Mouse (Mus musculus): Measurements from ENCODE around the gene Rala.

- TF ChIP-seq POLR2A (IDR thresholded peaks at IDR 0.05; ENCODE audit: insufficient read length, low read depth) (no peak), CEBPB (IDR thresholded peaks at IDR 0.05; ENCODE audit: insufficient read depth, poor library complexity, severe bottlenecking) (no peak), USF1 (IDR thresholded peaks at IDR 0.05; ENCODE audit: low read depth) (no peak), TCF12 (IDR thresholded peaks at IDR 0.05; ENCODE audit: insufficient read depth, poor library complexity, severe bottlenecking) (no peak), REST (IDR thresholded peaks at IDR 0.05; ENCODE audit: insufficient read depth, insufficient read length) (no peak), POLR2AphosphoS2 (IDR thresholded peaks at IDR 0.05; ENCODE audit: insufficient read length, low read depth) (no peak), TCF3 (IDR thresholded peaks at IDR 0.05; ENCODE audit: insufficient read length, low read depth) (no peak), MAX (IDR thresholded peaks at IDR 0.05; ENCODE audit: low read depth) (no peak)
These were observed 88.4 kb downstream of the Rala start for GRCm38 (mm10) chr13:17855492-17856138.

All from myocyte (in vitro differentiated cells).